Mouse (Mus musculus) stomach, embryonic 14.5 days (tissue): ENCODE data around the gene Gm47841. TPM values are rescaled to one million over a fixed set of nuclear protein-coding genes. Genes with fewer than 3 reads are reported as not detected.

ENCODE experiments used
- ATAC-seq: fragments of 200-750 bp; cut with Nextera tagmentation; 2 replicates; pipeline ENCODE4 v1.8.0; 2017; ENCODE audit warnings: low read depth, moderate TSS enrichment; ENCODE audit not compliant: insufficient number of reproducible peaks, insufficient read depth, low FRiP score
- H3K27ac ChIP-seq: fragments of 300-500 bp; sonication (generic); 2 replicates; pipeline ENCODE4 v1.5.1; 2014; ENCODE audit warnings: mild to moderate bottlenecking, low read length, moderate library complexity, mixed read lengths
- H3K27me3 ChIP-seq: fragments of 300-500 bp; sonication (generic); 2 replicates; pipeline ENCODE4 v1.6.1; 2014; ENCODE audit warnings: low read length, control low read depth, mixed read lengths; ENCODE audit not compliant: control insufficient read depth, insufficient read depth
- H3K36me3 ChIP-seq: fragments of 300-500 bp; sonication (generic); 2 replicates; pipeline ENCODE4 v1.6.1; 2014; ENCODE audit warnings: mild to moderate bottlenecking, control low read depth, low read length, moderate library complexity, mixed read lengths; ENCODE audit not compliant: control insufficient read depth, insufficient read depth
- H3K4me1 ChIP-seq: fragments of 300-500 bp; sonication (generic); 2 replicates; pipeline ENCODE4 v1.6.1; 2014; ENCODE audit warnings: low read length, control low read depth, mixed read lengths; ENCODE audit not compliant: control insufficient read depth, insufficient read depth
- H3K4me2 ChIP-seq: fragments of 300-500 bp; sonication (generic); replicated peaks from 2 replicates; pipeline ENCODE4 v1.6.1; 2014; ENCODE audit warnings: low read depth, low read length, control low read depth
- H3K4me3 ChIP-seq: fragments of 300-500 bp; sonication (generic); 2 replicates; pipeline ENCODE4 v1.5.1; 2014; ENCODE audit warnings: low read depth, low read length, control low read depth
- H3K9ac ChIP-seq: fragments of 300-500 bp; sonication (generic); replicated peaks from 2 replicates; pipeline ENCODE4 v1.6.1; 2014; ENCODE audit warnings: low read depth, mild to moderate bottlenecking, control low read depth, low read length, moderate library complexity, mixed read lengths
- H3K9me3 ChIP-seq: fragments of 300-500 bp; sonication (generic); 2 replicates; pipeline ENCODE4 v1.6.1; 2016; ENCODE audit warnings: low read depth, low read length, control low read depth; ENCODE audit not compliant: control insufficient read depth
- WGBS: fragments of 180-500 bp; shearing (Covaris S2); extraction: QIAGEN DNeasy Blood & Tissue Kit; methylation state at CpG from one replicate; pipeline ENCODE4 v1.1.7; 2014; 5-methylcytosine and 5-hydroxymethylcytosine counted together
- polyA plus RNA-seq: library from polyadenylated mRNA; unstranded; fragments of >200 nt; fragmentation: Nextera tagmentation; extraction: Ambion mirVana; gene quantifications from 2 replicates; pipeline ENCODE4 v1.2.1, GENCODE M21; 2014

Gene Gm47841
- polyA plus RNA-seq, 1 experiment from 2014 or later, result not detected

DNA sequence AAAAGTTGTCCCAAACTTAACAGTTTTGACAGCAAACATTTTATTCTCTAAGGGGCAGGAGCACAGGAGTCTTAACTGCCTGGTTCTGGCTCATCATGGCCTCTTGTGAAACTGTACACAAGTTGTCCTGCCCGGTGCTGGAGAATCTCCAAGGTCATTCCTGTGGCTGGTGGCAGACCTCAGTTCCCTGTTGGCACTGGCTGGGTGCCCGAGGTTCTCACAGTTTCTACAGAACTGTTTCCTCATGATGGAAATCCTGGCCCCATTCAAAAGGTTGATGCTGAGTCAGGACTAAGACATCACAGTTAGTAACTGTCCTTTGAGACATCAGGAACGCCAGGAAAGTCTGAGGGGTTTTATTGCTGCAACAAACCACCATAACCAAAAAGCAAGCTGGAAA lies 39.8 kb upstream of the Gm47841 start:
- Histone ChIP-seq H3K4me2 (no peak overlapping the region), H3K4me1 (peaks cover 7% of the 10 kb centered on the region), H3K27me3 (no peaks in the 10 kb centered on the region), H3K9ac (no peak overlapping the region), H3K27ac (no peak overlapping the region), H3K4me3 (no peak overlapping the region), H3K9me3 (no peaks in the 10 kb centered on the region), H3K36me3 (no peaks in the 10 kb centered on the region)
- 68% methylated on average over 3 of the region's 3 CpGs for WGBS
- no peak for ATAC-seq

DNA sequence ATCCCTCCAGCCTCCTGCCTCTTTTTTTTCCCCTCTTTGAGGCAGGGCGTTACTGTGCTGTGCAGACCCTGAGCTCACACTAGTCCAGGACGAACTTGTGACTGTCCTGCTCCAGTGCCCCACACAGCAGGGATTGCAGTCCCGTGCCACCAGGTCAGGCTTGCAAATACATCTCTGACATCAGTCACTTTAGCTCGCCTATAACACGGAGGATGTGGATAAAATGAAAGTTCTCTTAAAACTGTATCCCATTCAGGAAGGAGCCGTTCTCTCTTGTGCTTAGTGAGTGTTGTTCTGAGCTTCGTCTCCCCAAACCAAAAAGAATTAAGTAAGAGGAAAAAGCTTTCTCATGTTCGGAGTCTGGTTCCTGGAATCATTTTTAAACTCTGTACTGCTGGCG lies 39.3 kb upstream of the Gm47841 start:
- Histone ChIP-seq H3K27ac (no peak overlapping the region), H3K4me3 (no peak overlapping the region), H3K27me3 (no peaks in the 10 kb centered on the region), H3K4me1 (peaks cover 11% of the 10 kb centered on the region), H3K9ac (no peak overlapping the region), H3K4me2 (no peak overlapping the region), H3K9me3 (no peaks in the 10 kb centered on the region), H3K36me3 (no peaks in the 10 kb centered on the region)
- WGBS, result 56% methylated on average over 9 of the region's 9 CpGs
- no peak for ATAC-seq

DNA sequence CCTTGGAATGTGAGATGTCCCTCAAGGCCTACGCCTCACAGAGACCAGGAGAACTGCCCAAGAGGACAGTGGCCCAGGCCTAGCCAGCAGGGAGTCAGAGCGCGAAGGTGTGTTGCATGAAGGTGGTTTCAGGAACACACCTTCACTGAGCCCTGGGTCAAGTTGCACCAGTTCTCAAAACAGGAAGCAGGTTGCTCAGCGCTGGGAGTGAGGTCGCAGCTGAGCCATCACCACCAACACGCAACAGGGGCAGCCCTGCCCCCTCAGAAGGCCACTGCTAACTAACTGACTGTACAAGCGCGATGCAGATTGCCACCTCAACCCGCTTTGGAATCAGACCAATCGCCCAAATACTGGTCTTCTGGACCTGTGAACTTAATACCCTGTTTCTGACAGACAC lies 37.3 kb upstream of the Gm47841 start:
- Histone ChIP-seq H3K9ac (no peak overlapping the region), H3K27me3 (no peaks in the 10 kb centered on the region), H3K9me3 (no peaks in the 10 kb centered on the region), H3K27ac (no peak overlapping the region), H3K36me3 (no peaks in the 10 kb centered on the region), H3K4me1 (peaks cover 13% of the 10 kb centered on the region), H3K4me2 (no peak overlapping the region), H3K4me3 (no peak overlapping the region)
- WGBS, result 73% methylated on average over 10 of the region's 10 CpGs
- ATAC-seq, result no peak

DNA sequence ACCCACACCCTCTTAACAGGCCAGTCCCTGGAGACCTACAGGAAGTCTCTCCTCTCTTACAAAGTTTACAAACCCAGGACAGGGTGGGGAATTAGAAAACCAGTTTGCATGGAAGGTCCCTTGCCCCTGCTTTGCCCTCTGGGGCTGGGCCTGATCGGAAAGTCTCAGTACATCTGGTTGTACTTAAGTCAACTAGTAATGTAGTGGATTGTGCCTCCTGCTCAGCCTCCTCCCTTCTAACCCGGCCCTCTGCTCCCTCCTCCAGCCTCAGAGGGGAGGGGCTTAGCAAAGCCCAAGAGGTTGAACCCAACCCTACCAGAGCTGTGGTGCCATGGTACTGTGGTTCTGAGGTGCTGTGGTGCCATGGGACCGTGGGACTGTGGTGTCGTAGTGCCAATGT lies 35.0 kb upstream of the Gm47841 start:
- Histone ChIP-seq H3K4me2 (no peak overlapping the region), H3K9ac (no peak overlapping the region), H3K27ac (peak overlapping the region; percentile 44; the same call in 1 of the 2 replicates), H3K4me1 (peaks cover 13% of the 10 kb centered on the region), H3K9me3 (no peaks in the 10 kb centered on the region), H3K27me3 (no peaks in the 10 kb centered on the region), H3K36me3 (no peaks in the 10 kb centered on the region), H3K4me3 (no peak overlapping the region)
- peak; percentile 28; the same call in 1 of the 2 replicates for ATAC-seq
- 52% methylated on average over 4 of the region's 4 CpGs for WGBS

DNA sequence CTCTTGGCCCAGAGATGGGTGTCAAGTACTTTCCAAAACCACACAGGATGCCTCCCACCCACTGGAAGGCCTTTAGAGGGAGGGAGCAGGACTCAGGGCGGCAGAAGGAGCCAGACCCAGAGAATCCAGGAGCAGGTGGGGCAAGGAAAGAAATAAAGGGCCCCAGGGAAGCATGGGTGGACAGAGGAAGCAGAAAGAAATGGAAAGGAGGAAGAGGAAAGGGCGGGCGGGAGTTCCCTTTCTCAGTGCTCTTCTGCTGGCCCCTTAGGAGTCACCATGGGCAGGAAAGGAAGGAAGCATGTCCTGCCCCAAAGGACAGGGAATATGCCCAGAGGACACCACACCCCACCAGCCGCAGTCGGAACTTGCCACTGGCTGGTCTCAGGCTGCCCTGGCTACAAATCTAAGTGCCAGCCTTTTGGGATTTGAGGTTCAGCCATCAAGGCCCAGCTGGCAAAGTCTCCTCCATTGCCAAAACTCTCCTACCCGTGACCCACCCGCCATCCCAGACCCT lies 33.9 kb upstream of the Gm47841 start:
- peak overlapping the region; percentile 10; the same call in 1 of the 2 replicates for H3K27ac ChIP-seq
- no peaks in the 10 kb centered on the region for H3K9me3 ChIP-seq
- no peak overlapping the region for H3K9ac ChIP-seq
- ATAC-seq, result no peak
- no peaks in the 10 kb centered on the region for H3K27me3 ChIP-seq
- no peak overlapping the region for H3K4me3 ChIP-seq
- no peaks in the 10 kb centered on the region for H3K36me3 ChIP-seq
- H3K4me1 ChIP-seq, result peaks cover 22% of the 10 kb centered on the region
- 82% methylated on average over 7 of the region's 7 CpGs for WGBS
- H3K4me2 ChIP-seq, result no peak overlapping the region

DNA sequence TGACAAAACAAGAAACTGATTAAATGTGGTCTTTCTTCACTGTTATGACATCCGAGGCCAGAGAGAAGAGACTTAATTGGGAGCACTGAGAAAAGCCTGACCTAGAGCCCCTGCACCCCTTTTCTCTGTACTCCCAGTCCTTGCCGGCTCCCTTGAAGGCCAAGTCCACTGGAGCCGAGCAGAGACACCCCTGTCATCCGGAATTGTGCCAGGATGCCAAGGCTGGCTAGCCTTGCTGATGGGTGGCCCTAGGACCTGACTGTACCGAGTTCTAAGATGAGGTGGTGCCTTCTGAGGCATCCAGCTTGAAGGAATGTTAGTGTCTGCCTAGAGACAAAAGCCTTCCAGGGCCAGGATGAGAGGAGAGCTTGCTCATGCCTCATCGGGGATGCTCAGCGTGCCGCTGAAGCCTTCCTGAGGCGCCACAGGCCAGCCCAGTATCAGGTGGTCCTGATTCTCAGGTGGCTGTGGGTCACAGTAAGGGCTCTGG lies 32.9 kb upstream of the Gm47841 start:
- Histone ChIP-seq H3K36me3 (no peaks in the 10 kb centered on the region), H3K4me2 (no peak overlapping the region), H3K4me3 (no peak overlapping the region), H3K9me3 (no peaks in the 10 kb centered on the region), H3K4me1 (peaks cover 29% of the 10 kb centered on the region), H3K27me3 (no peaks in the 10 kb centered on the region), H3K9ac (no peak overlapping the region), H3K27ac (no peak overlapping the region)
- WGBS, result 90% methylated on average over 9 of the region's 9 CpGs
- no peak for ATAC-seq

DNA sequence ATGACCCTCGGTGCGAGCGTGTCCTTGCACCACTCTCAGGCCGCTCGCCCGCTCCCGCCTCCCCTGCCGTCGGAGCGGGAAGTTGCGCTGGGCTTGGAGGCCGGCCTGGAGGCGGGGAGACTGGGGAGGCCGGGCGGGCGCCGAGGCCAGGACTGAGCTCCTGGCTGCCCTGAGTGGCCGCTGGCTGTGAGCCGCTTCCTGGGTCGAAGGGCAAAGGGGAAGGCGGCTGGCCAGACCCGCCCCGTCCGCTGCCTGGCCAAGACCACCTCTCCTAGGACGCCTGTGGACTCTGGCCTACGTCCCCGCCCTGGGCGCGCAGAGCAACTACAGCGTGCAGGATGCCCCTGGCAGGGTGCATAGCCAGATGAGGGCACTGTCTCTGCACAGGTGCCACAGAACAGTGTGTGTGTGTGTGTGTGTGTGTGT lies 31.5 kb upstream of the Gm47841 start:
- H3K9me3 ChIP-seq, result no peaks in the 10 kb centered on the region
- H3K27ac ChIP-seq, result peak overlapping the region; percentile 81
- ATAC-seq, result peak; percentile 66
- under 1% methylated on average over 30 of the region's 30 CpGs for WGBS
- H3K9ac ChIP-seq, result peak overlapping the region; percentile 86; the same call in 1 of the 2 replicates
- peaks cover 29% of the 10 kb centered on the region for H3K4me1 ChIP-seq
- peak overlapping the region; percentile 70 for H3K4me2 ChIP-seq
- no peaks in the 10 kb centered on the region for H3K36me3 ChIP-seq
- H3K27me3 ChIP-seq, result no peaks in the 10 kb centered on the region
- H3K4me3 ChIP-seq, result peak overlapping the region; percentile 94

DNA sequence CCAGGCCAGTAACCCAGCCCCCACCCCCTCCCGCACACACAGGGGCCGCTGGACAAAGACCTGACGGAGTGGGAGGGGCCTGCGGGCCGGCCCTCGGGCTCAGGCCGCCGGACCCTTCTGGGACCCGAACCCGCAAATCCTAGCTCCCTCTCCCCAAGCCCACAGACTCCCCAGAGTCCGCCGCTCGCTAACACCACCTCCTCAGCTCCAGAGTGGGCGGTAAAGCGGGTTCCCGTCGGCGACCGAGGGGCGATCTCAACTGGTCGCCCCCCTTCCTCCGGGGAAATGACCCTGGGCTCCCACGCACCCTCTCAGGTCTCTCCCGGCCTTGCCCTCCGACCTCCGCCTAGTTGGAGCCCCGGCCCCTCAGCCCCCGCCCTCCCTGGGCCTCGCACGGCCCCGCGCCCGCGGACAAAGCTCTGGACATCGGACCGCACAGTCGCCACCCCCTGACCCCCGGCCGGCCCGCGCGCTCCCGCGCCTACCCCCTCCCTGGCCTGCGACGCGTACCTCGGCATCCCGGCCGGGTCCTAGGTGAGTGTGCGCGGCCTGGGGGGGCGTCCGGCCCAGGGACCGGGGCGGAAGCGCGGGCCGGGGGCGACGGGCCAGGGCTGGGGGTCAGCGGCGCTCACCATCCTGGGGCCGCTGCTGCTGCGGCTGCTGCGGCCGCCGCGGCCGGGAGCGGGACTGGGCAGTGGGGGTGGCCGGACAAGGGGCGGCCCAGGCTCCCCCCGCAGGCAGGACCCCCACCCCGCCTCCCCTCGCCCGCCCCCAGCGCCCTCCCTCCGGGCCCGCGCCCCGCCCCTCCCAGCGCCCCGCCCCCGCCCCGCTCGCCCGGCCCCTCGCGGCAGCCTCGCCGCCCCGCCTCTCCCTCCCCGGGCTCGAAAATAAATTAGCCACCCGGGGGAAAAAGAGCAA lies 30.9 kb upstream of the Gm47841 start, which contains the start of gene Fignl2:
TSS of gene Fignl2 (minus strand) at position 755 of the 918 bp plus-strand sequence.
- Histone ChIP-seq H3K4me3 (peak within 1 kb of the TSS; percentile 94), H3K4me2 (peak within 1 kb of the TSS; percentile 70), H3K9me3 (no peaks in the 10 kb centered on the region), H3K9ac (peak within 1 kb of the TSS; percentile 86), H3K27me3 (no peaks in the 10 kb centered on the region), H3K4me1 (peaks cover 30% of the 10 kb centered on the region), H3K36me3 (no peaks in the 10 kb centered on the region), H3K27ac (peak within 1 kb of the TSS; percentile 81)
- ATAC-seq, result peak; percentile 26
- 1% methylated on average over 62 of the region's 96 CpGs for WGBS
